Mouse (Mus musculus): ENCODE measurements around the gene Tbpl1. TPM values are rescaled to one million over a fixed set of nuclear protein-coding genes. Genes with fewer than 3 reads are reported as not detected.

Tbpl1 gene
- polyA plus RNA-seq (2017; shearing (Covaris generic)): 10 to 100 TPM; 65.0 to 90.8 (median 75.4) TPM

DNA sequence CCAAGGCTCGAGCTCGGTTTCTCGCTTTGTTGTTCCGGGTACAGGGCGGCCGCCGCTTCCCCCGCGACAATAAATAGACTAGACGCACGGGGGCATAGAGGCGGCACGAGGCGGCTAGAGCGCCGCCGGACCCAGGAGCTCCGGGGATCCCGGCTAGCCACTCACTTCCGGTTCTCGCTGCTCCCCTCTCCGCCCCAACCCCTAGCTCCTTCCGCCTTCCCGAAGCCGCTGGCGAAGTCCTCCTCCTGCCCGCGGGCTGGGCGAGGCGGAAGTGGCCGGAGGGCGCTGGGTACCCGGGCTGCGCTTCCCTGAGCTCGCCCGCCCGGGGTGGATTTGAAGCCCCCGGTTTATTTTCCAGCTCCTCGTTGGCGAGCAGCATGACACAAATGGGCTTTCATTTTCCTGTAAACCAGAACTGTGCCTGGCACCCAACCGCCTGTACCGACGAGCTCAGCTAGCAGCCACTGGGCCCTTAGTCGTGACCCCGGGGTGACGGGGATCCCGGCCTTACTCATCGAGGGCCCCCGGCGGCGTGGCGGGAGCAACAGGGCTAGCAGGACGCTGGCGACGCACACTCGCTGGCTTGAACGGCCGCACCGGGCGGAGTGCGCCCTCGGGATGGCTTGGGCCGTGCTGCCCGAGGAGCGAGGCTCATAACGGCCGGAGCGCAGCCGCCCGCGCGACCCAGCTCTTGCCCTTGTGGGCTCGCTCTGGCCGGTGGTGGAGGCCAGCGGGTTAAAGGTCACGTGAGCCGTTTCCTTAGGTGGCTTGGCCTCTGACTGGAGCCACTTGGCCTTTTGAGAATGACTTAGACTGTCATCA lies at the start of gene Tbpl1:
TSS of gene Tbpl1 (minus strand) at position 667 of the 822 bp plus-strand sequence.
- ATAC-seq: peak; percentile 91

DNA sequence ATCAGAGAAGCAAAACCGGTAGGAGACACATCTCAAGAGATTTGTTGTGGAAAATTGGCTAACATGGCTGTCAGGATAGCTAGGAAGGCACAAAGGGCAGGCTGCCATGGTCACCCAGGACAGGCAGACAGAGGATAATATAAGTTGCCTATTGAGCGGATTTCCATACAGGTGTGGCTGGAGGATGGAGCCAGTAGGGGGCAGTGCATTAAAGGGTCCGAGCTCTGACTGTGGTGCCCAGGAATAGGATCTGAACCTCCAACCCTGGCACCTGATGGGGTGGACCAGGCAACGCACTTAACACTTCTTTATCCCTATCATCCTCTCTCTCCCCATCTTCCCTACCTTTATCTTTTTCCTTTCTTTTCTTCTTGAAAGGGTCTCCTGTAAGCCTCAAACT lies 49.7 kb upstream of the Tbpl1 start:
- ATAC-seq: no peak

- ATAC-seq: no peak
Observed at GRCm38 (mm10) chr10:22777939-22778338, 46.2 kb upstream of the Tbpl1 start.

DNA sequence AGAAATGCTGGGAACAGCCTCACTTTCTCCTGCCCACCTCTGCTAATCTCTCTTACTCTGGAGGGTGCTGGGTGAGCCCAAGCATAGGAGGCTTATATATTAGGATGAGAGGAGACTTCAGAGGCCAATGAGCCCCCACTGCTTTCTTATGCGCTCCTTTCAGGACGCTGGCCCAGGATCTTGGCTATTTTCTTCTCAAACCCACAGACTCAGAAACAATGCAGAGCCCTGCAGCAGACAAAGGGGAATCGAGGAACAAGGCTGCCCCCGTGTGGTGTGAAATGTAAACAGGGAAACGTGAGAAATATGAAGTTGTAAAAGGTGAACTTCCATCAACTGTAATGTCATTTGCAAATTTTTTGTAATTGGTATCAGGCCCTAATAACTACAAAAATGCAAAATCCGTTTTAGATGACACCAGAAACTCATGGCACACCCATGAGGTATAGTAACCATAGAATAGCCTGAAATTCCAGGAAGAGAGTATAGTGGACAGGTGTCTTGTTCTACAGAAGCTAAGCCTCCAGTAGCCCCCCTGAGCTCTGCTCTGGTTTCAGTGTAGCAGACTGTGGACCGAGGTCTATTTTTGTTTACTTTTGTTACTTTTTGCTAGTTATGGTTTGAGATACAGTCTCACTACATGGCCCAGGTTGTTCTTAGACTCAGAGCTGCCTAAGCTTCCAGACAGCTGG lies 44.4 kb upstream of the Tbpl1 start:
- no peak for ATAC-seq

DNA sequence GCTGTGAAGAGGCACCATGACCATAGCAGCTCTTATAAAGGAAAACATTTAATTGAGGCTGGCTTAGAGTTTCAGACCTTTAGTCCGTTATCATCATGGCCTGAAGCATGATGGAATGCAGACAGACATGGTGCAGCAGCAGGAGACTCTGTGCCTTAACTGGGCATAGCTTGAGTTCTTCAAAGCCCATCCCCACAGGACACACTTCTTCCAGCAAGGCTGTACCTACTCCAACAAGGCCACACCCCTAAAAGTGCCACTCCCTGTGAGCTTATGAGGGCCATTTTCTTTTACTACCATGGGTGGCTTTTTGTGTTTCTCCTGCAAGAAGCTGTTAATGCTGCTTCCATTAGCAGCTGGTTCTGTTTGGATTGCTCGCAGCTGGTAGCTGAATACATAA lies 43.7 kb upstream of the Tbpl1 start:
- ATAC-seq: no peak

DNA sequence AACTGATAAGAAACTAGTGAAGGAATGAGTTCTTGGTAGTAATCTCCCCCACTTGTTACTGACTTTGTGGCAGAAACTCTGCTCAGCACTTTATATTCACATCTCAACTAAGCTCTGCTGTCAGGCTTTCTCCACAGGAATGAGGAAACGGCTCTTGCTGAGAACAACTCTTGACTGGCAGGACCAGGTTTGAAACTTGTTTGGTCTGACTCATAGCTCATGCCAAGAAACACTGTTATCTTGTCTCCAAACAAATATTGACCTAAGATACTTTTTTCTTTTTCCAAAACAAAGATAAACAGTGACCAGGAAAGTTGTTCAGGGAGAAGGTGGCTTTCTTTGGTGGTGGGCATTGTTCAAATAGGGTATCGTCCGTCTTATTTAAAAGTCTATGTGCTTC lies 42.9 kb upstream of the Tbpl1 start:
- ATAC-seq: no peak

DNA sequence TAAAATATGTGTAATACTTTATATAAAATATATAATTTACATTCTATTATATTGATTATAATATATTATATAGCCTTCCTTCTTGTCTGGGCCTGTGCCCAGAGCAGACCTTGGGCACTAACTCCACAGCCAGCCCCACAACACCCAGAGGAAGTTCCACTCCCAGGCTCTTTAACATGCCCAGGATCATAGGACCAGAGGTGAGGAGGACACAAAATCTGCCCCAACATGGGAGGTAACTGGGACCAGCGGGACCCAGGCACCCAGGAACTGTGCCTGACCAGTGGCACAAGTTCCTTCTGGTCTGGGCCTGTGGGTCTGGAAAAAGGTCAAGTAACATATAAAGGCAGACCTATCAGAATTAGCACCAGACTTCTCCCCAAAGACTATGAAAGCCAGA lies 22.5 kb upstream of the Tbpl1 start:
- ATAC-seq: no peak

DNA sequence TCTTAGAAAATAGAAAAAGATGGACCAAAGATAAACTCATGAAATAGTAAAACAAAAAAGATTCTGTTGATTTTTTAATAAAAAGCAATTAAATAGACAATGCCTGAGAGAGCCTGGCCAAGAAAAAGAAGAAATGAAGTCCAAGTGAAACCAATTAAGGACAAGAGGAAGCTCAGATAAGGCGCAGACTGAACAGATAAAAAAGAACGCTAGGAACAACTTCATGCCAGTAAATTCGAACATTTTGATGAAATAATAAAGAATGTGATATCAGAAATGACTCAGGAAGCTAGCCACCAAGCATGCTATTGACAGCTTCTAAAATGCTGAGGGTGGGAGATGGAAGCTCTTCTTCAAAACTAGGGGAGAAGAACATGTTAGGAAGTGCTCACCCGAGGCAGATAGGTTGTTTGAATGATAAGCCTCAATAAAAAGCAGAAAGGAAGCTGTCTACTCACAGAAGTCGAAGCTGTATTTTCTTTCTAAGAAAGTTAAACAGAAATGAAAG lies 19.5 kb upstream of the Tbpl1 start:
- ATAC-seq: no peak

GRCm38 (mm10) chr10:22746334-22747322 lies 14.9 kb upstream of the Tbpl1 start:
- ATAC-seq: no peak

DNA sequence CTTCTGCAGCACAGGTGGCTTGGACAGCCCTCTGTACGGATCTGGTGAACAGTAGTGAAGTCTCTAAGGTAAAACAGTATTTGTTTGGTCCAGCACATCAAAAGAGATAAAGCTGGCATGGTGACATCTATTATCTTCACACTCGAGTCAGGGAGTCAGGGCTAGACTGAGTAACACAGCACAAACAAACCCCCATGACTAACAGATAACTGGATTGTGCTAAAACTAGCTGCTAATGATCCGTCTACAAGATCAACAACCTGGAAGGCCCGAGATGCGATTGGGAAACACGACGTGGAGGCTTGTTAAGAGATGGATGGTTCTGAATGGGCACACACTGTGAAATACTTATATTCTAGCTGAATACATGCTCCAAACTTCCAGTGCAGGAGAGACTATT lies 14.2 kb upstream of the Tbpl1 start:
- ATAC-seq: no peak

- peak; percentile 14 for ATAC-seq
Observed at GRCm38 (mm10) chr10:22732181-22732580, 443 bp upstream of the Tbpl1 start.

GRCm38 (mm10) chr10:22730992-22731271 lies 806 bp downstream of the Tbpl1 start:
- peak; percentile 26 for ATAC-seq

GRCm38 (mm10) chr10:22730266-22730991 lies 1.3 kb downstream of the Tbpl1 start:
- ATAC-seq: no peak

DNA sequence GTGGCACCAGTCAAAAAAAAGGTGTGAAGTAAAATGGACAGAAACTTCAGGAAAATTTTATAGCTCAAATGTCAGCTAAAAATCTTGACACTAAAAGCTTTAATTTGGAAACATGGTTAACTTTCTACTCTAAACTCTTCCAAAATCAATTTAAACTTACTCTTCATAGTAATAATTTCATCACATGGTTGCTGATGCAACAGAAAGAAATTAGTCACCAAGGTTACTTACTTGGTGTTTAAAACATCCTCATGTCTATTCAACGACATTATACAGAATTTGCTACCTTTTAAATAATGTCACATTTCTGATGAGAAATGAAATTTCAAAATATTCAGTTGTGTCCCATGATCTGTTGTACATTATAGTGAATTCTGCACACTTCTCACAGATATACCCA lies 3.5 kb downstream of the Tbpl1 start:
- no peak for ATAC-seq

GRCm38 (mm10) chr10:22726295-22726694 lies 5.4 kb downstream of the Tbpl1 start:
- ATAC-seq: no peak

DNA sequence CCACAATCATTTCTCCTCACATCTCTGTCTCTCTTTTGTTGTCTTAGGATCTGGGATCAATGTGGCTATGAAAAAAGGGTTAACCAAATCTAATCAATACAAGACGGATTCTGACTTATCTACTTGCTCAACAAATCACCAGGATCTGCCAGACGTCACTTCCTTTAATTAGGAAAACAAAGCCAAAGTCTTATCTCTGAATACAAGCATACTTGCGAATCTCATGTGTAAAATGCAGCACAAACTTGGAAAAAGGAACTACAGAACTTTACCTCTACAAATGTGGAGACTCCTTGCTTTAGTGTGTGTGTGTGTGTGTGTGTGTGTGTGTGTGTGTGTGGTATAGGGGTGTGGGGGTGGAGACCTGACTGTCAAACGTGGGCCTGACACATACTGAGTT lies 6.6 kb downstream of the Tbpl1 start:
- ATAC-seq: no peak

DNA sequence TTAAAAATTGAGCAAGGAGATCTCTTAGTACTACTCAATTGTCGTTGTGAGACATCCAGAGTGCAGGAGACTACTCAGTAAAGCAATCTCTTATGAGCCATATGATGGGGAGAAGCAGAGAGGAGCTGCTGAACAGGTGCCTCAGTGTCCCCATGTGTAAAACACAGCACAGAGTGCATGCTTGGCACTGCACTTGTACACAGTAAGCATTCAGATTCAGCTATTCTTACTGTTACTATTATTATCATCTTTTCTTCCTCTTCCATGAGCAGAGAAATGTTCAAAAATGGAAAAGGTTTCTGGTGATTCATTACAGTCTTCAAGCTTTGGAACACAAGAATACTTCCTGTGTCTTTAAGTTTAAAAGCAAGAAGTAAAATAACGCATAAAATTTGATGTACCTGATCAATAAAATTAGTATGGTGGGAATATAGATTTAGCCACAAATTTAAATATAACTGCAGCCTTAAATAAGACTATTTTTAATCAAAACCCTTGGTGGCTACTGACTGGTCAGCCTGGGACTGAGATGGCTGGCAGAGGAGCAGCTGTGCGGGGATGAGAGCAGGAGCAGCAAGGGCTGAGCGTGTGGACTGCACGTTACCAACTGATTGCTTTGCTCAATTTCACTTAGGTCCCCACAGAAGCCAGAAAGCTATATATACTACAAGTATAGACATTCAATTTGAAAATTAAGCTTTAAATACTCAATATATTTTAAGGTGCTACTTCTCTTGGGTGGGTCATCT lies 10.8 kb downstream of the Tbpl1 start:
- no peak for ATAC-seq

GRCm38 (mm10) chr10:22718475-22718874 lies 13.3 kb downstream of the Tbpl1 start:
- ATAC-seq: no peak

DNA sequence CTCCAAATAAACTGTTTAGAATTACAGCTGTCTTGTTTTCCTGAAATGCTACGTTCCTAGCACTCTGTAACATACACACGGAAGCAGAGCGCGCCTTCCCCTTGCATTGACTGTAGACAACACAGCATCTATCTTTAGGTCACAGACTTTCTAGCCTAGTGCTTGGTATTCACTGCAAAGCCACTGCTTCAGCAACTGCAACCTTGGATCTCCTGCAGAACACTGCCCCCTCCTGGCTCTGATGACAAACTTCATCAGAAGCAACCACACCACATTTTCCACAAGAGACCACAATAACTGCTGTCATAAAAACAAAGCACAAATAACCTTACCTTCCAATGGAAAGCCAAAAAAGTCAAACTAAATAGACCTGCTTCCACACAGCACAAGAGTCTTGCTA lies 17.2 kb downstream of the Tbpl1 start:
- ATAC-seq: peak; percentile 92

GRCm38 (mm10) chr10:22712955-22713354 lies 18.8 kb downstream of the Tbpl1 start:
- ATAC-seq: no peak

DNA sequence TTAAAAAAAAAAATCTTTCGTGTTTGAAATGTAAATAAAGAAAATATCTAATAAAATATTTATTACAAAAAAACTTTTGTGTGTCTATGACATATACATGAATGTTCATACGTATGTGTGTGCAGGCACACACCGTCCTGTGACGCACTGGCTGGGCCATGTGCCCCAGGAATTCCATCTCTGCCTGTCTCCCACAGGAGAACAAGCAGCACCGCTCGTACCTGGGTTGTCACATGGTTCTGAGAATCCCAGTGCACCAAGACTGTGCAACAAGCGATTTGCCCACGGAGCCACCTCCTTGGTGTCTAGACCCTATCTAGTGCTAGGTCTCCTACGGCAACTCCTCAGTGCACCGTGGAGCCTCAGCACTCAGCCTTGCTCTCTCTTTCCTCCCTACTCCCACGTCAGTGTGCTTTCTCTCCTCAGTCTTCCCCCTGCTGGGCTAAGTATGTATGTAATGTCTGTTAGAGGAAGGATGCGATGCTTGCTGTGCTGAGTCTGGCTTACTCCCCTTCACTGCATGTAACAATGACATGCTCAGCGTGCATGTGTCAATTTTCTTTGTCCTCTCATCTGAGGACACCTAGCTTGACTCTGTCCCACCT lies 21.5 kb downstream of the Tbpl1 start:
- no peak for ATAC-seq

Data from inflammation-experienced regulatory T-cells, adult 6 months (primary cell).